Mouse (Mus musculus): ENCODE results near the gene Cib4. TPM values are rescaled to one million over a fixed set of nuclear protein-coding genes. Genes with fewer than 3 reads are reported as not detected.

Gene Cib4
- not detected for polyA plus RNA-seq (2017; shearing (Covaris generic))

GRCm38 (mm10) chr5:30545698-30546097 is at the start of gene Cib4:
TSS of gene Cib4 (minus strand) at chr5:30545836.

GRCm38 (mm10) chr5:30587681-30588300 is 42.2 kb upstream of the Cib4 start, which contains the start of gene Kcnk3:
TSS of gene Kcnk3 (plus strand) at chr5:30588170.

GRCm38 (mm10) chr5:30465861-30466260 is 79.8 kb downstream of the Cib4 start, which contains the start of gene 1700001C02Rik:
TSS of gene 1700001C02Rik (plus strand) at chr5:30466047.

DNA sequence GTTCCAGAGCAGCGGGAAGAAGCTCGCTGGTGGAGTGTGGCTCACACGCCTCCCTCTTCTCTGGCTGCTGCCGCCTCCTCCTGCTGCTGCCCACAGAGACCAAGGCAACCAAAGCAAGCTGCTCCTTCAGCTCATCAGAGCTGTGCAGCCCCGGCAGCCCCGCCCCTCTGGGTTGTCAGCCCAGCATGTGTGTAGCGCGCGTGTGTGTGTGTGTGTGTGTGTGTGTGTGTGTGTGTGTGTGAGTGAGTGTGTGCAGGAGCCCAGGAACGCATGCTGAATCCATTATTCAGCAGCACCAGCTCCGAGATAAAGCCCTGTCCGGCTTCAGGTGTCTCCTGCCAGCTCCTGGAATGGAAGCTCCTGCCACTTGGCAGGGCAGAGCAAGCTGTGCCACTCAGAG is 83.8 kb downstream of the Cib4 start, which contains the start of gene Otof:
Gene Otof (minus strand): TSS at position 112 of the 400 bp plus-strand sequence.

Other genes starting within 250 kb of the Cib4 start
- gene Otof, start 83.9 kb downstream of the Cib4 start, polyA plus RNA-seq (2017; shearing (Covaris generic)), result not detected
- gene 1700001C02Rik, start 79.8 kb downstream of the Cib4 start, polyA plus RNA-seq (2017; shearing (Covaris generic)), result not detected
- 0.06 TPM for gene Kcnk3, start 42.3 kb upstream of the Cib4 start, polyA plus RNA-seq (2017; shearing (Covaris generic))
- gene Slc35f6, start 102.1 kb upstream of the Cib4 start, polyA plus RNA-seq (2017; shearing (Covaris generic)), result 25.1 TPM
- gene Cenpa, start 120.9 kb upstream of the Cib4 start, polyA plus RNA-seq (2017; shearing (Covaris generic)), result 77.6 TPM
- not detected for gene Dpysl5, start 165.7 kb upstream of the Cib4 start, polyA plus RNA-seq (2017; shearing (Covaris generic))

Data from CD4-positive, CD25-positive, alpha-beta regulatory T cell (primary cell).